Mouse (Mus musculus) heart, postnatal 36 days (tissue): ENCODE data around the gene Tada1. TPM values are rescaled to one million over a fixed set of nuclear protein-coding genes. Genes with fewer than 3 reads are reported as not detected.

Experiments used
- total RNA-seq, 2 experiments: library from RNA; stranded (reverse); gene quantifications; 2 replicates each; pipeline ENCODE4 v1.2.3; 2021

Tada1 gene
- total RNA-seq, 2 experiments from 2014 or later, result 7.6 to 9.3 TPM

Other genes starting within 250 kb of the Tada1 start
- gene Gpa33, start 248.9 kb upstream of the Tada1 start, total RNA-seq, result not detected
- not detected for gene Mael, start 140.3 kb upstream of the Tada1 start, total RNA-seq
- gene Ildr2, start 125.0 kb upstream of the Tada1 start, total RNA-seq, result 1 to 10 TPM; 2.5 to 4.5 TPM
- gene Pogk, start 30.8 kb downstream of the Tada1 start, total RNA-seq, result 10 to 100 TPM; 10.6 to 11.6 TPM
- not detected for gene Gm4846, start 118.5 kb downstream of the Tada1 start, total RNA-seq